Mouse (Mus musculus) thymus, adult 18-20 months (tissue): ENCODE data around the gene Pepd.

Experiments used
- DNase-seq, 2 experiments: peaks; one replicate each; pipeline ENCODE4 v3.0.0; 2022; ENCODE audit warnings: mixed read lengths in 2 of 2

Gene Pepd

GRCm38 (mm10) chr7:35064286-35065258 is 152.4 kb downstream of the Pepd start:
- DNase-seq: no peak

- no peak for DNase-seq
Measured at GRCm38 (mm10) chr7:35065958-35066357, 153.8 kb downstream of the Pepd start.

GRCm38 (mm10) chr7:35066640-35067212 is 154.5 kb downstream of the Pepd start:
- DNase-seq: no peak

GRCm38 (mm10) chr7:35076645-35077044 is 164.5 kb downstream of the Pepd start:
- DNase-seq: no peak

- DNase-seq: no peak
Measured at GRCm38 (mm10) chr7:35080843-35081338, 168.7 kb downstream of the Pepd start.

- DNase-seq: no peak
Measured at GRCm38 (mm10) chr7:35081406-35082104, 169.4 kb downstream of the Pepd start.

GRCm38 (mm10) chr7:35084565-35085360 is 172.6 kb downstream of the Pepd start:
- no peak for DNase-seq

GRCm38 (mm10) chr7:35086271-35086861 is 174.2 kb downstream of the Pepd start:
- DNase-seq: no peak

- DNase-seq: no peak
Measured at GRCm38 (mm10) chr7:35090550-35090949, 178.4 kb downstream of the Pepd start.
